Mouse (Mus musculus) heart, adult 8-10 months (tissue): ENCODE data around the gene Aebp1. TPM values are rescaled to one million over a fixed set of nuclear protein-coding genes. Genes with fewer than 3 reads are reported as not detected.

Source experiments
- total RNA-seq, 4 experiments: library from RNA; stranded (reverse); gene quantifications; 2 replicates each; pipeline ENCODE4 v1.2.4; 2022

The Aebp1 gene
- total RNA-seq, 4 experiments from 2014 or later = 14.9 to 28.0 (median 19.4) TPM

Other genes starting within 250 kb of the Aebp1 start
- gene Mrps24, start 146.3 kb upstream of the Aebp1 start, total RNA-seq = 100 to 1,000 TPM; 148 to 162 (median 150) TPM
- 10 to 100 TPM; 57.3 to 69.8 (median 58.6) TPM for gene Urgcp, start 99.6 kb upstream of the Aebp1 start, total RNA-seq
- gene Dbnl, start 73.5 kb upstream of the Aebp1 start, total RNA-seq = 10 to 100 TPM; 26.4 to 33.1 (median 28.8) TPM
- gene Pgam2, start 58.2 kb upstream of the Aebp1 start, total RNA-seq = 1,000 to 10,000 TPM in 2 of 4 experiments, 100 to 1,000 TPM in 2; 838 to 1,132 (median 977) TPM
- gene Polm, start 23.9 kb upstream of the Aebp1 start, total RNA-seq = 1 to 10 TPM; 1.8 to 3.3 (median 2.8) TPM
- 10 to 100 TPM; 33.1 to 50.4 (median 39.8) TPM for gene Pold2, start 16.3 kb downstream of the Aebp1 start, total RNA-seq
- gene Myl7, start 36.8 kb downstream of the Aebp1 start, total RNA-seq = 100 to 1,000 TPM; 455 to 787 (median 725) TPM
- gene Gck, start 88.1 kb downstream of the Aebp1 start, total RNA-seq = 10 to 100 TPM; 15.2 to 30.8 (median 18.1) TPM
- gene Ykt6, start 93.7 kb downstream of the Aebp1 start, total RNA-seq = 10 to 100 TPM; 54.8 to 67.3 (median 62.1) TPM
- gene Camk2b, start 204.4 kb downstream of the Aebp1 start, total RNA-seq = 10 to 100 TPM in 2 of 4 experiments, 1 to 10 TPM in 2; 6.5 to 14.8 (median 10.1) TPM